Mouse (Mus musculus) heart, embryonic 11.5 days (tissue): ENCODE measurements around the gene Daam2. TPM values are rescaled to one million over a fixed set of nuclear protein-coding genes. Genes with fewer than 3 reads are reported as not detected.

Experiments used
- ATAC-seq: fragments of 200-750 bp; cut with Nextera tagmentation; replicated peaks from 2 replicates; pipeline ENCODE4 v1.8.0; 2017; ENCODE audit warnings: moderate library complexity; ENCODE audit not compliant: insufficient number of reproducible peaks, low FRiP score, low TSS enrichment
- H3K27ac ChIP-seq: fragments of 300-500 bp; sonication (generic); 2 replicates; pipeline ENCODE4 v1.5.1; 2014; ENCODE audit warnings: mild to moderate bottlenecking, low read depth, low read length
- H3K27me3 ChIP-seq: fragments of 300-500 bp; sonication (generic); 2 replicates; pipeline ENCODE4 v1.6.1; 2014; ENCODE audit warnings: mild to moderate bottlenecking, low read length, mixed read lengths; ENCODE audit not compliant: control insufficient read depth, insufficient read depth
- H3K36me3 ChIP-seq: fragments of 300-500 bp; sonication (generic); 2 replicates; pipeline ENCODE4 v1.6.1; 2014; ENCODE audit warnings: mild to moderate bottlenecking, low read length, moderate library complexity, mixed read lengths; ENCODE audit not compliant: control insufficient read depth, insufficient read depth
- H3K4me1 ChIP-seq: fragments of 300-500 bp; sonication (generic); 2 replicates; pipeline ENCODE4 v1.6.1; 2014; ENCODE audit warnings: low read length; ENCODE audit not compliant: control insufficient read depth, insufficient read depth
- H3K4me2 ChIP-seq: fragments of 300-500 bp; sonication (generic); 2 replicates; pipeline ENCODE4 v1.6.1; 2014; ENCODE audit warnings: mild to moderate bottlenecking, moderate library complexity
- H3K4me3 ChIP-seq: fragments of 300-500 bp; sonication (generic); 2 replicates; pipeline ENCODE4 v1.5.1; 2014; ENCODE audit warnings: low read depth, low read length
- H3K9ac ChIP-seq: fragments of 300-500 bp; sonication (generic); 2 replicates; pipeline ENCODE4 v1.6.1; 2014; ENCODE audit warnings: mild to moderate bottlenecking, low read depth, low read length, moderate library complexity
- H3K9me3 ChIP-seq: fragments of 300-500 bp; sonication (generic); replicated peaks from 2 replicates; pipeline ENCODE4 v1.6.1; 2016; ENCODE audit warnings: low read length; ENCODE audit not compliant: control insufficient read depth
- WGBS: fragments of 180-500 bp; shearing (Covaris S2); extraction: QIAGEN DNeasy Blood & Tissue Kit; methylation state at CpG from one replicate; pipeline ENCODE4 v1.1.7; 2014; ENCODE audit not compliant: insufficient replicate concordance; 5-methylcytosine and 5-hydroxymethylcytosine counted together
- polyA plus RNA-seq: library from polyadenylated mRNA; unstranded; fragments of >200 nt; fragmentation: Nextera tagmentation; extraction: Ambion mirVana; gene quantifications from 2 replicates; pipeline ENCODE4 v1.2.1, GENCODE M21; 2014

Daam2 gene
- polyA plus RNA-seq, 1 experiment from 2014 or later, result 5.7 TPM

DNA sequence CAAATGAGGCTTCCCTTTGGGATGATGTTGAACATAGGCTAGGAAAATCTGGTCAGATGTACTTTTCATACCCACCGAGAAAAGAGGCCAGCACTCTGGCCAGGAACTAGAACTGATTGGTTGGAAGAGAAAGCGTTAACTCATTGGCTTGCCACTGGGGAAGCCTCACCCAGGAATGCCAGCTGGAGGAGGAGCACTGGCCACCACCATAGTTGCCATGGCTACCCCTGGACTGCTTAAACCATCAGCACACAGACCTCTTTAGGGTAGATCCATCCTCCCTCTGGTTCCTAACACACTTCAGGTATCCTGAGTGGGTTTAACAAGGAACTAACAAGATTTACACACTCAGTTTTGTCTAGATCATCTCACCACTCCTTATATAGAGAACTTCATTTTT, 64.5 kb downstream of the Daam2 start:
- ATAC-seq, result no peak
- Histone ChIP-seq H3K27ac (no peak overlapping the region), H3K4me1 (0 out of 2 replicates have a peak, but pooled peaks cover 3% of the 10 kb centered on the region), H3K9ac (no peak overlapping the region), H3K4me2 (no peak overlapping the region), H3K36me3 (no peaks in the 10 kb centered on the region), H3K4me3 (no peak overlapping the region), H3K27me3 (no peaks in the 10 kb centered on the region), H3K9me3 (no peaks in the 10 kb centered on the region)
- 81% methylated on average over 2 of the region's 2 CpGs for WGBS

DNA sequence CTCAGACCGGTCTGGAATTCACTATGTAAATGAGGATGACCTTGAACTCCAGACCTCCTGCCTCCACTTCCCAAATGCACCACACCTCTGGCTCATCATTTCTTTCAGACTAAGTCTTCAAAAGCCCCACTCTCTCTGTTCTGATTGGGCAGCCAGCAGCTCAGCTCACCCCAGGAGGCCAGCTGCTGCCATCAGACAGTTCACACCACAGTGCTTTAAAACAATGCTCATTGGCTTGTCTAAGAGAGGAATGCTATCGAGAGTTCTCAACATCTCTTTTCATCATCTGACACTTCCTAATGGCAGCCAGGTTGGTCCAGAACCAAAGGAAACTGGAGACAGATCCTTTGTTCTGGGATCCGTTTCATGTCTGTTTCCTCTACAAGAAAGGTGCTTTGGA, 66.0 kb downstream of the Daam2 start:
- WGBS, result 67% methylated on average over 3 of the region's 3 CpGs

DNA sequence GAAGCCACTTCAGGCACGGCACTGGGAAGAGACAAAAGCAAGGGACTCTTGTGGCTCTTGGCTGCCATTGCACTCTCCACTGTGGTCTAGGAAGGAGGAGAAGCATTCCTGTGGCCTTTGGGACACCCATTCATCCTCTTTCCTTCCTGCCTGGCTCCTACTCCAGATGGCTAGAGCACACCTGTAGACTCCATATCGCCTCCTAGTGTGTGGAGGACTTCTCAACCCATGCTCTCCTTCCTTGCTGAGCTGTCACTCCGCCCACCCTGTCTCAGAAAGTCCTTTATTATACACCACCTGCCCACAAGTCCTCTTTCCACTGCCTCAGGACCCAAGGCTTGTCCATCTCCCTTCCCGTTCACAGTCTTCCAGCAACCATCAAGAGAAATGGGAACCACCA, 70.9 kb downstream of the Daam2 start:
- 86% methylated on average over 4 of the region's 4 CpGs for WGBS
- no peaks in the 10 kb centered on the region; the same call in 1 of the 2 replicates for H3K36me3 ChIP-seq
- H3K4me2 ChIP-seq, result no peak overlapping the region
- H3K9ac ChIP-seq, result no peak overlapping the region
- ATAC-seq, result no peak
- H3K27ac ChIP-seq, result no peak overlapping the region
- no peaks in the 10 kb centered on the region for H3K9me3 ChIP-seq
- no peaks in the 10 kb centered on the region for H3K27me3 ChIP-seq
- no peak overlapping the region for H3K4me3 ChIP-seq
- H3K4me1 ChIP-seq, result peaks cover 2% of the 10 kb centered on the region; the same call in 1 of the 2 replicates

More for the DNA sequence above, 66.0 kb downstream of the Daam2 start:
- Histone ChIP-seq H3K27ac (no peak overlapping the region), H3K9ac (no peak overlapping the region), H3K4me2 (no peak overlapping the region), H3K4me1 (0 out of 2 replicates have a peak, but pooled peaks cover 3% of the 10 kb centered on the region), H3K9me3 (no peaks in the 10 kb centered on the region), H3K4me3 (no peak overlapping the region), H3K27me3 (no peaks in the 10 kb centered on the region), H3K36me3 (no peaks in the 10 kb centered on the region; the same call in 1 of the 2 replicates)
- ATAC-seq, result no peak

DNA sequence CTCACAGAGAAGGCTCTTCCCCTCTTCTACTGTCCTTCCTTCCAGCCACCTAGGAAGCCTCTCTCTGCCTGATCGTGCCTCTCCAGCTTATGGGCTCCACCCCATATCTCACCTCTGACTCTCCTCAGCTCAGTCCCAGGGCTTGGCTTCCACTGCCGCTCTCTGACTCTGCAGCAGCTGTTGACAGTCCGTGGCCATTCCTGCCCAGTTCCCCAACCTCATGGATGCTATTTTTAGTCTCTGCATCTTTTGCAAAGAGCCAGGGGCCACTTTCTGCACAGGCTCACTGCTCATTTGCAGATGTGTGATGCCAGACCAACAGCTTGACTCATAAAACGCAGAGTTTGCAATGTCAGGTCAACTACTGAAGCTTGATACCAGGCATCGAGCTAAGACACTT, 75.0 kb downstream of the Daam2 start:
- Histone ChIP-seq H3K9me3 (no peaks in the 10 kb centered on the region), H3K27ac (peak overlapping the region; percentile 58), H3K9ac (no peak overlapping the region), H3K4me2 (no peak overlapping the region), H3K36me3 (no peaks in the 10 kb centered on the region; the same call in 1 of the 2 replicates), H3K4me1 (peaks cover 5% of the 10 kb centered on the region; the same call in 1 of the 2 replicates), H3K27me3 (no peaks in the 10 kb centered on the region), H3K4me3 (no peak overlapping the region)
- WGBS, result 32% methylated on average over 5 of the region's 5 CpGs
- ATAC-seq, result no peak

DNA sequence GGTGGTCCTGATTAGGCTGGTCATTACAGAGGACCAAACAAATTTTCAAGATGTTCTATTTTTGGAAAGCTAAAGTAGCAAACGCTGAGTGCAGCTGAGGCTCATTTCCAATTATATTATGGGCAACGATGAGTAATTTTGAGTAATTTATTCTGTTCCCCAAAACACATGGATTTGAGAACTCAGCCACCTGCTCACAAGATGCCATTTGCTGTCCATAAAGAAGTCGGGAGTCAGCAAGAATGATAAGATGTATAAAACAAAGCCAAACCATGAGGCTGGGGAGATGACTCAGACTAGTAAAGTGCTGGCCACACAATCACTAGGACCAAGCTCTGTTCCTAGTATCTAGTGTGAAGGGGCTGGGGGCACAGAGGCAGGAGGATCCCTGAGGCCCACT, 79.7 kb downstream of the Daam2 start:
- Histone ChIP-seq H3K27ac (no peak overlapping the region), H3K27me3 (no peaks in the 10 kb centered on the region), H3K9me3 (no peaks in the 10 kb centered on the region), H3K4me2 (no peak overlapping the region), H3K9ac (no peak overlapping the region), H3K4me3 (no peak overlapping the region), H3K4me1 (peaks cover 5% of the 10 kb centered on the region; the same call in 1 of the 2 replicates), H3K36me3 (no peaks in the 10 kb centered on the region; the same call in none of the 2 replicates)
- ATAC-seq, result no peak
- WGBS, result 67% methylated on average over 3 of the region's 3 CpGs

DNA sequence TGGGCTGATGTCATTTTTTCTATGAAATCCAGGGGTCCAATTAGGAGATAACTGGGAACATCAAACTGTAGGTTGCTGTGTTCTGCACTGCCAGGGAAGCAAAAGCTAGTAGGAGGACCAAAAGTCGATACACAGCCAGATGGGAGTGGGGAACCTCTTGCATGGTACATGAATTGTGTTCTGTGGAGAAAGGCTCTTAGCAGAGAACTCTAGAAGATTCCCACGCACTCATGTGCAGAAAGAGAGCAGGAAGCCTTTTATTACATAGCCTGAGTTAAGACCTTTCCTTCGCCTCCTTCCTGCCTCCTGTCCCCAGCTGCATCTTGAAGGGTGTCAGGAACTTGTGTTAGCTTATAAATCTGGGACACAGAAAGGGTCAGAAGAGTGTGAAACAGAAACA, 82.3 kb downstream of the Daam2 start:
- H3K9ac ChIP-seq, result no peak overlapping the region
- H3K27ac ChIP-seq, result no peak overlapping the region
- H3K27me3 ChIP-seq, result no peaks in the 10 kb centered on the region
- H3K9me3 ChIP-seq, result no peaks in the 10 kb centered on the region
- no peak overlapping the region for H3K4me2 ChIP-seq
- H3K36me3 ChIP-seq, result no peaks in the 10 kb centered on the region; the same call in none of the 2 replicates
- 80% methylated on average over 3 of the region's 3 CpGs for WGBS
- ATAC-seq, result no peak
- no peak overlapping the region for H3K4me3 ChIP-seq
- 0 out of 2 replicates have a peak, but pooled peaks cover 2% of the 10 kb centered on the region for H3K4me1 ChIP-seq

DNA sequence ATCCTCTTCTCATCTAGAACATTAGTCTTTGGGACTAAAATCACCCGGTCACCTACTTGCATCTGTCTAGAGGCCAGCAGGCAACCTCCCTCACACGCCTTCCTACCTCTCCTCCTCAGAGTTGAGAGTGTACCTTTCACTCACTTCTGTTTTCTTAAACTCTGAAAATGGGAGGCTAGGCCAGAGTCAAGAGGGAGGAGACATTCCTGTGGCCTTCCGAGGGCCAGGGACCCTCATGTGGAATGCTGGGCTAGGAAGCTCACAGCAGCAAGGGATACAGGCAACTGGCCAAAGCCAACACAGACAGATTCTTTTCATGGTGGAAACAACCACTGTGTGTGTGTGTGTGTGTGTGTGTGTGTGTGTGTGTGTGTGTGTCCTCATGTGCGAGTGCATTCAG, 86.8 kb downstream of the Daam2 start:
- Histone ChIP-seq H3K4me1 (peaks cover 12% of the 10 kb centered on the region), H3K9me3 (no peaks in the 10 kb centered on the region), H3K9ac (no peak overlapping the region), H3K27ac (no peak overlapping the region), H3K36me3 (no peaks in the 10 kb centered on the region; the same call in none of the 2 replicates), H3K4me3 (no peak overlapping the region), H3K27me3 (no peaks in the 10 kb centered on the region), H3K4me2 (no peak overlapping the region)
- no peak for ATAC-seq
- 44% methylated on average over 4 of the region's 4 CpGs for WGBS

DNA sequence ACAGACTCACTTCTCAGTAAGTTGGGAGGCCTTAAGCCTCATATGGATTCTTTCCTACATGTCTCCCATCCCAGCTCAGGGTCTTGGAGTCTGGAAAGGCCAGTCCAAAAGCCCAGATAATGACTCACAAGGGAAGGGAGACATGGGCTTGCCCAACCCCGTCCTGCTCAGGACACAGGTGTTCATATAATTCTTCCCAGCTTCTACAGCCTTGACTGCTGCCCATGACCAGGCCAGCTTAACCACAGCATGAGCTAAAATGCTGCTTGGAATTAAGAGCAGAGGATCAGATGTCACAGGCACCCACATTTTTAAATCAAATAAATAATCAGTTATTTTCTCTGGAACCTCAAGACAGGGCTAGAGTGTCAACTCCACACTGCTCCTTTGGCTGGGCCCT, 89.0 kb downstream of the Daam2 start:
- H3K9ac ChIP-seq, result no peak overlapping the region
- no peak overlapping the region for H3K4me2 ChIP-seq
- WGBS, result 74% methylated on average over 1 of the region's 1 CpGs
- H3K9me3 ChIP-seq, result no peaks in the 10 kb centered on the region
- no peaks in the 10 kb centered on the region; the same call in 1 of the 2 replicates for H3K36me3 ChIP-seq
- no peak for ATAC-seq
- H3K27ac ChIP-seq, result no peak overlapping the region
- peaks cover 17% of the 10 kb centered on the region for H3K4me1 ChIP-seq
- no peak overlapping the region for H3K4me3 ChIP-seq
- no peaks in the 10 kb centered on the region for H3K27me3 ChIP-seq

DNA sequence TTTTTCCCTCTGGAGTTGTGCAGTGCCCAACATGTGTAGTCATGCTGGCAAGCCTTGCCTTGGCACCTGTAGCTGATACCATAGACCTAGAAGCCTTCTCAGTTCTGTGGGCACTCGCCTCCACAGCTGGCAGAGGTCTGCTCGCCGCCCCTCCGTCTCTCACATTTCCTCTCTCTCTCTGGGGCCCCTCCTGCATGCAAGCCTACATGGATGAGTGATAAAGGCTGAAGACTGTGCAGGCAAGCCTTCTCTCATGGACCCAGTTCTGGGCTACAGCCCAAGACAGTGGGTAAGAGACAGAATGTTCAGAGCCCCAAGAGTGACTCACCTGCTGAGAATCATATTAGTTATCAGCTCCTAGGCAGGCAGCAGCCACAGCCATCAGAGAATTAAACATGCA, 90.1 kb downstream of the Daam2 start:
- 81% methylated on average over 4 of the region's 4 CpGs for WGBS
- no peaks in the 10 kb centered on the region for H3K36me3 ChIP-seq
- no peak overlapping the region for H3K4me2 ChIP-seq
- no peak for ATAC-seq
- no peaks in the 10 kb centered on the region for H3K9me3 ChIP-seq
- no peak overlapping the region for H3K9ac ChIP-seq
- H3K4me1 ChIP-seq, result peaks cover 17% of the 10 kb centered on the region
- no peak overlapping the region for H3K27ac ChIP-seq
- no peak overlapping the region for H3K4me3 ChIP-seq
- H3K27me3 ChIP-seq, result no peaks in the 10 kb centered on the region
